Mouse (Mus musculus) left cerebral cortex, adult 8-10 months (tissue): ENCODE results near the gene Nmt2. TPM values are rescaled to one million over a fixed set of nuclear protein-coding genes. Genes with fewer than 3 reads are reported as not detected.

Experiments
- DNase-seq, 2 experiments: peaks; one replicate each; pipeline ENCODE4 v3.0.0; 2022; ENCODE audit warnings: low spot score in 2 of 2
- total RNA-seq, 4 experiments: library from RNA; stranded (reverse); gene quantifications; 2 replicates each; pipeline ENCODE4 v1.2.4; 2022

Nmt2 gene
- total RNA-seq, 4 experiments from 2014 or later, result 86.3 to 98.2 (median 91.2) TPM

DNA sequence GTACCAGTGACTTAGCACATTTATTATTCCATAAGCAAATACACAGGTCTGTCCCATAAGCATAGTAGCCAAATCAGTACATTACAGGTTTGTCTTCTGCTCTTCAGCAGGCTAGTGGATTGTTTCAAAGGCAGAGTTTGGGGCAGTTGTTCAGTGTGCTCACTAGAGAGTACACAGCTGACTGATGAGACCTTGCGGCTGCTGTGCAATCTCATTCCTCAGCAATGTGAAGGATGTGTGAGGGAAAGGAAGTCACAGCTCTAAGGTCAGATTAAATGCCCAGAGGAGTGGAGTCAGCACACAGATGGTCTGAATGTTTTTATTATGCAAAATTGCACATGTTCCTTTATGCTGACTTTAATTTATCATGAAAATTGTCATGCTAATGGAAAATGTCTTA lies 42.5 kb downstream of the Nmt2 start:
- no peak for DNase-seq

DNA sequence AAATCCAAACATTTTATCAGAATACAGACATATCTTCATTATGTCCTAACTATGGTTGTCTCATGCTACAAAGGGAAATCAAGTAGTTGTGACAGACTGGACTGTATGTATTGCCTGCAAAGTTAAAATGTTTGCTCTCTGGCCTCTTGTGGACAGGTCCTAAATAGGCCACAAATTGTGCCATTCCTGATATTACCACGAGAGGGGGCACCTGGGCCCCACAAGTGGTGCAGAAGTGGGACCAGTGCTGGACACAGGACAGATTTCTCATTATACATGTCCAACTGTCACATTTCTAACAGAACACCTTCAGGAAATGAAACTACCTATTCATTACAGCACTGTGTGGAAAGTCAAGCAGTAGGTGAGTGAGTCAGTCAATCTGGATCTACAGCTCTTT lies 43.3 kb downstream of the Nmt2 start:
- peak in 1 of 2 experiments; percentile 25 for DNase-seq

DNA sequence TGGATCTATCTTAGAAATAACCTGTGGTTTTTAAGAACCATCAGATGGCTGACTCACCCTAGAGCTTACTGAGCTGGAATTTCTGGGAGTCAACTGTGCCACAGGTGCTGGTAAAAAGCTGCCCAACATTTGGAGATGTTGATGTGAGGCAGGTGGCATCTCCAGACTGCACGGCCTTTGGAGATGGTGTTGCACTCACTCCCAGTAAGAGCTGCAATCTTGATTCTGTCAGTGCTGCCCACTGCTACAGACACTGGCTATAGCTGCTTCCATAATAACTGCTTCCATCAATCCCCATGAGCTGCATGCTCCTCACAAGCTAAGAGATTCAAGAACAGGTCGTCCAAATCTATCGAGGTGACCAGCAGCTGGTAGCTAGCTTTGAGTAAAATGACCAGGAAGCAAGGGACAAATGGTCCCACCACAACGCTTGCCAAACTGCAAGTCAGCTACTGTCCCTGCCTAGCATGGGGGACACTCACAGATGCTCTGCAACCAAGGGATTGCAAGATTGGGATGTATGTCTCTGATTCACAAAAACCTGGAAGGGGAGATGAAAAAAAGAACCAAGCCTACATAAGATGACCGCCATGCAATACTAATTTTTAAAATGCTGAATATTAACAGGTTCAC lies 47.2 kb downstream of the Nmt2 start:
- peak in 1 of 2 experiments; percentile 25 for DNase-seq

DNA sequence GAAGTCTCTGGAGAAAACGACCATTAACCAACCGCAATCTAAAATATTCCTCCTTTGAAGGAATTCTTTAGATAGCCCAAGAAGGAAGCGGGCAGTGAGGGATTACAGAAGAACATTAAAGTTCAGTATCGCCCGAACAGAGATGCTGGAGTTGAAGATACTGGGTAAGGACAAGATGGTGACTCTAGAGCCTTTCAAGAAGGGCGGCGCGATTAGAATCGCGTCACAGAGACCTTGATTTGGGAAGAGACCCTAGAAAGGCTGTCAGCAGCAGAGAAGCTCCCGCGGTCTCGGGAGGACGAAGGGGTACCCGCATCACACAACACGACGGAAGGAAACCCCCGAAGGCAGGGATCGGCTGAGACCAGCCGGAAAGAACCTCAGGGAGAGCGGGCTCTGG lies 48.0 kb downstream of the Nmt2 start:
- DNase-seq, result no peak

DNA sequence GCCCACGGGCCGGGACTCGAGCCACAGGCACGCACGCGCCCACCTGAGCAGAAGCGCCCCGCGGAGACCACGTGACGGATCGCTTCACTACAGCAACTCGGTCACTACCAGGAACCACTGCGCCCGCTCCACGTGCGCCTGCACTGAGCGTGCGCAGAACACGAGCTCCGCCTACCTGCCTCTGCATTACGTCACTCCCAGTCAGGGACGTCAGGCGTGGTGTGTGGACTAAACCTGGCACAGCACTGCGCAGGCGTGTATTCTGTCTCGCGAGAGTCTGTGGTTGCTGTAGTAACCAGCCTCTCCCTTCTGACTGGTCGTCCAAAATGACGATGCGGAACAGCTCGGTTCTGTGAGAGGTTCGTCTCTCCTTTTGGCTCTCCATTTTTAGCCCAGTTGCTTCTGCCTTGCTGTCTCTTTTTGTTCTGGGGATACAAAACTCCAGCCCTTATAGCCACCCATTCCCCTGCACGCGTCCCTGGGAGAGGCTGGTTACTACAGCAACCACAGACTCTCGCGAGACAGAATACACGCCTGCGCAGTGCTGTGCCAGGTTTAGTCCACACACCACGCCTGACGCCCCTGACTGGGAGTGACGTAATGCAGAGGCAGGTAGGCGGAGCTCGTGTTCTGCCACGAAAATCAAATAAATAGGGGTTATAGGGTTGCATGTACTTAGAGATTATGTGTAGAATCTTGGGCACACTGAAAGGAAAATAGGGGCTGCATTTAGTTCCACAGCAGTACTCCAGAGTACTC lies 48.7 kb downstream of the Nmt2 start, which contains the start of gene Rpp38:
Gene Rpp38, minus strand, starts transcription at position 160 of the 759 bp plus-strand sequence.
- DNase-seq, result peak; percentile 97 to 99

DNA sequence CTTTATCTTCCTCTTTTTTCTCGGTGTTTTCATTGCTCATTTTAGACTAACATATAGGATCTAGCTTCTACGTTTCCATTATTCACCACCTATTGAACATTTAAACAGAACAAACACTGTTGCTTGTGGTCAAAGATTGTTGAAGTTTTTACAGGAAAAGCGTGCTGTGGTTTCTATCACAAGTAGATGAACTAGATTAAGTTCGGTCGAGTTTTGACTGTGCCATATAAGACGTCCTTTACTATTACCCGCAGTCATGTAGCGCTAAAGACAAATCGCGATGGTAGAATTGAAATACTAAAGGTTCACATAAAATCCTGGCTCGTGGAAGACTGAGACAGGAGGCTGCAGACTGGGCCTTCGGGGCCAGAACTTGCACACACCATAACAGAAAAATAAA lies 49.7 kb downstream of the Nmt2 start:
- DNase-seq, result no peak

DNA sequence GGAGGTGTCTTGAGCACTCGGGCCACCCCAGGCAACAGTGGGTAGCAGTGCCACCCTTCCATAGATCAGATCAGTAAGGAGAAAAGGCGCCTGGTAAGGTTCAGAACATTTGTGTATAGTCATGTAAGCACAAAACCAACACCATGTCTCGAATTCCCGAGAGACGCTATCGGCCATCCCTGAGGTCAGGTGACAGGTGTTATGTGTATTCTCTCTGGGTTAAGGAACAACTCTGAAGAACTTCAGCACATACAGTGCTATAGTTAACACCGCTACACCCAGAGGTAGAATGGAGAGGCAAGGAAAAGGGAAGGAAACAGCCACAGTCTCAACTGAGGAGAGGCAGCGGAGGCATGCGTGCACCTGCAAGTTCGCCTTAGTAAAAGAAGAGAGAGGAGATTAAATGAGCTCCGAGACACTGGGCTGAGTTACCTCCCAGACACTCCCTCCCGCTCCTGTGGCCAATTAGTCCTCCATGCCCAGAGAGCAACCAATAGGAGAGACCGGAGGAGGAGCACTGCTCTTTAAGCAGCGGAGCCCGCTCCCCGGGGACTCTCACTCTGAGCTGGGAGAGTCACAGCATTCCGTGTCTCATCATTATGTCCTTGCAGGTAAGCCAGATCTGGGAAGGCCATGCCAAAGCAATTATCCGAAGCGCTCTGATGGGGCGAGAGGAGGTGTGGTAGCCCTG lies 51.7 kb downstream of the Nmt2 start, which contains the start of gene Acbd7:
Gene Acbd7, plus strand, starts transcription at position 558 of the 691 bp plus-strand sequence.
- DNase-seq, result peak; percentile 21 to 62

DNA sequence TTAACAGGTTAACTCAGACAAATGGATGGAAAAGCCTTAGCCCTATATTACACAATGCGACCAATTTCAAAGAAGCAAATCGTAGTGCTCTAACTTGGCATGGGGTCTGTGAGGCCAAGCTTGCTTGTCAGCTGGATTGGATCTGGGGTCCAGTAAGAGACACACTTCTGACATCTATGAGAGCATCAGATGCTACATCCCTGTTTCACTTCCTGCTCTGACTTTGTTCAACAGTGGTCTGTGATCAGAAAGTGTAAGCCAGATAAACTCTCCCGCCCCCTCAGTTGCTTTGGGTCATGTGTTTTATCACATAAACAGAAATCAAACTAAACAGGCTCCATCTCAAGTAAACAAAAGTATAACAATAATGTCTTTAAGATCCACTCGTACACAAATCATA lies 64.4 kb downstream of the Nmt2 start:
- no peak for DNase-seq

DNA sequence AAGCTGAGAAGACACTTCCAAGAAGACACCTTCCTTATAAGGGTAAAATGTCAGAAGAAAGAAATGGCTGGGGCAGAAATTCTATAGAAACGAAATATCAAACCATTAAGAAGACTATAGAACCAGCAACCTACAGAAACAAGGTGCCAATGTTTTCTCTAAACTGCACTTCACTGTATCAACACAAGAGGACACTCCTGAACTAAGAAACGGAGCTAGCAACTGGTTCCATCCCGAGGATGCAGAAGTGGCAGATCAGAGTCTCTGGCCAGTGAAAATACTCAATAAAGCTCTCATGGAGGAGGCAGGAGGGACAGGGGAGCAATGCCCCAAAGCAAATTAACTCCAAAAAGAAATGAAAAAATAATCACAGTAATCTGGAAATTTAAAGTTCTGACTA lies 64.9 kb downstream of the Nmt2 start:
- no peak for DNase-seq

DNA sequence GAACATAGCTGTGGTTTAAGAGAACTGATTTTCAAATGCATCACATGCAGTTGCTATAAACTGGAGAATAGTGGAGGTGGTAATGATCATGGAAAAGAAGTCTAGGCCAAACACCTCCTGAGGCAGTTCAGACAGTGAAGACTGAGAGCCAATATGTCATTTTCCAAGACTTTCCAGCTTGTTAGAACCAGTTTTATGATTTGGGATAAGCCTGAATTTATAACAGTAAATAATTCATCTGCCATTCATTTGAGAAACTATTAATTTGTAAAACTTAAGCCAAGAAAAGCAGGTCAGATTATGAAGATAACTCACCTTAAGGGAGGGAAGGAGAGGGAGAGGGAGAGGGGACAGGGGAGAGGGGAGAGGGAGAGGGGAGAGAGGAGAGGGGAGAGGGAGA lies 69.1 kb downstream of the Nmt2 start:
- DNase-seq, result no peak

DNA sequence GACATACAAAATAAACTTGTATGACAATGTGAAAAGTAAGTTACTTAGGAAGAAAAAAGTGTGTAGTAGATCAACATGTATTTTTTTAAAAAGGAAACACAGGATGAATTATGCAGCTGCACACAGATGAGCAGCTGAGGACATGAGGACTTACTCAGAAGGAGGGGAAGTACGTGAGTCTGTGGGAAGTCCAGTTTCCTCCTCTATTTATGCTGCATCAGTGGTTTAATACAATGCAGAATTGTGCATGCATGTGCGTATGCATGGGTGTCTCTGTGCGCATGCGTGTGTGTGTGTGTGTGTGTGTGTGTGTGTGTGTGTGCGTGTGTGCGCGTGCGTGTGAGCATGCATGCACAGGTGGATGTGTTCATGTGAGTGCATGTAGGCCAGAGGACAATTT lies 71.8 kb downstream of the Nmt2 start:
- DNase-seq, result no peak

DNA sequence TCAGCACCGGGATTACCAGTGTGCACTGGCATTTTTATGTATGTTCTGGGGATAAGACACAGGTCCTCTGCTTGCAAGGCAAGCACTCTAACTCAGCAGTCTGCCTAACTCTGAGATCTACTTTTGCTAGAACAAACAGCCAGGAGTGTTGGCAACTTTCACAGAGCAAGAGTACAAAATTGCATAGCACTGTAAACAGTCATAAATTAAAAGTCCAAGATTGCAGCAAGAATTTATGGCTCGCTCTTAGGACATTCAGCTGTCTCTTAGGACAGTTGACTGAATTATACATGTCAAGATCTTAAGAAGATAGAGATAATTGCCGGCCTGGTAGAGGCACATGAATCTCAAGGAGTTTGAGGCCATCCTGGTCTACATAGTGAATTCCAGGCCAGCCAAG lies 72.3 kb downstream of the Nmt2 start:
- DNase-seq, result no peak

DNA sequence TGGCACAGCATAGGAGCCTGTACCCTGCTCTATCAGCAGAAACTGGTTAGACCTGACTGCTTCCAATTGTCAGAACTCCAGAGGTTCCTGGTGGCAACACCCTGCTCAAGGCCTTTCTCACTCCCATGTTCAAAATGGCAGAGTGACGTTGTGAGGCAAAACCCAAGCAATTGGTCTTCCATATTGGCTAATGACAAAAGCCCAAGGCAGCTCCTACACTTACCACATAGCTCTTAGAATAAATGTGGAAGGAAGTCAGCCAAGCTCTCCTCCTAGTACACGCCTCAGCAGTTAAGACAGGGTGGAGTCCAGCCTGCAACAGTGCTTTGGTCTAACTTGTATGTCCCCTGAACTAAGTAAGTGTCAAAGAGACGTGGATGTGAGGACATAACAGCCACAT lies 73.9 kb downstream of the Nmt2 start:
- DNase-seq, result no peak

DNA sequence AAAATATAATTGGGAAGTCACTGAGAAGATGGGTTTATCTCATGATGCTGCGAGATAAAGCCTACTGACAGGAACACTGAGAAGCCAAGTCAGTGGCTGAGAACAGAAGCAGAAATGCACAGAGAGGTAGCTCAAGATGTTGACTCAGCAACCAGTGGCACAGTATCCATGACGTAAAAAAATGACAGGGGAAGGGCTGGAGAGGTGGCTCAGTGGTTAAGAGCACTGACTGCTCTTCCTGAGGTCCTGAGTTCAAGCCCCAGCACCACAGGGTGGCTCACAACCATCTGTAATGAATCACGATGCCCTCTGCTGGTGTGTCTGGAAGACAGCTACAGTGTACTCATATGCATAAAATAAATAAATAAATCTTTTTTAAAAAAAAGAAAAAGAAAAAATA lies 77.1 kb downstream of the Nmt2 start:
- DNase-seq, result no peak

DNA sequence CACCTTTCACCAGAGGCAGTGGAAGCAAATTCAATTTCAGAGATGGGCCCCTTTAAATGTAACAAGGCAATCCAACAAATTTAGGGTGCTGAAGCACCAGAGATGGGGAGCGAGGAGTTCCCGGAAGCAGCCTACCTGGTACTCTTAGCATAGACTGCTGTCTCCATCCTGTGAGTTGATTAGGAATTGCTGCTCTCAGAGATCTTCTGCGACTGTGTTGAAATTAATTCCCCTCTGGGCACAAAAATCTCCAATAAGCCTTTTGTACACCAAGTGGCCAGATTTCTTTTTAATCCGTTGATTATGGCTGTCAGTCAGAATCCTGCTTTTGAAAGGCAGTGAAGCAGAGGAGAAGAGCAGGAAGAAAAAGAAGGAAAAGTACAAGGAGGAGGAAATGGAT lies 81.1 kb downstream of the Nmt2 start:
- no peak for DNase-seq

Other genes starting within 250 kb of the Nmt2 start
- 10 to 100 TPM; 68.3 to 79.5 (median 69.0) TPM for gene Fam171a1, start 170.0 kb upstream of the Nmt2 start, total RNA-seq
- 10 to 100 TPM; 10.0 to 12.3 (median 10.1) TPM for gene Rpp38, start 48.4 kb downstream of the Nmt2 start, total RNA-seq
- gene Acbd7, start 52.0 kb downstream of the Nmt2 start, total RNA-seq, result 1 to 10 TPM in 2 of 4 experiments, not detected in 2; 1.0 to 1.6 TPM
- not detected for gene Olah, start 113.0 kb downstream of the Nmt2 start, total RNA-seq
- gene Meig1, start 138.4 kb downstream of the Nmt2 start, total RNA-seq, result 1 to 10 TPM; 1.1 to 4.1 (median 1.9) TPM
- 10 to 100 TPM; 10.3 to 13.9 (median 10.9) TPM for gene Dclre1c, start 139.9 kb downstream of the Nmt2 start, total RNA-seq
- gene Suv39h2, start 190.8 kb downstream of the Nmt2 start, total RNA-seq, result 1 to 10 TPM; 2.8 to 4.1 (median 3.6) TPM
- 1 to 10 TPM; 4.3 to 5.6 (median 4.6) TPM for gene Gm45902, start 228.6 kb downstream of the Nmt2 start, total RNA-seq
- gene Hspa14, start 228.6 kb downstream of the Nmt2 start, total RNA-seq, result 10 to 100 TPM; 45.6 to 51.2 (median 48.0) TPM
- gene Cdnf, start 228.8 kb downstream of the Nmt2 start, total RNA-seq, result 1 to 10 TPM; 1.2 to 2.5 (median 1.8) TPM